Mouse (Mus musculus) neural tube, embryonic 11.5 days (tissue): ENCODE results near the gene Stk16. TPM values are rescaled to one million over a fixed set of nuclear protein-coding genes. Genes with fewer than 3 reads are reported as not detected.

Experiments used
- ATAC-seq: fragments of 200-750 bp; cut with Nextera tagmentation; 2 replicates; pipeline ENCODE4 v1.8.0; 2017; ENCODE audit warnings: moderate number of reproducible peaks, mild to moderate bottlenecking, moderate TSS enrichment, moderate library complexity; ENCODE audit not compliant: insufficient read depth, low FRiP score, low TSS enrichment
- DNase-seq: peaks from one replicate; pipeline ENCODE4 v3.0.0-alpha.2; 2015; ENCODE audit warnings: low spot score
- H3K27ac ChIP-seq: fragments of 300-500 bp; sonication (generic); 2 replicates; pipeline ENCODE4 v1.5.1; 2014; ENCODE audit warnings: low read depth, mild to moderate bottlenecking, low read length
- H3K27me3 ChIP-seq: fragments of 300-500 bp; sonication (generic); 2 replicates; pipeline ENCODE4 v1.6.1; 2014; ENCODE audit warnings: mild to moderate bottlenecking, low read length, mixed read lengths; ENCODE audit not compliant: control insufficient read depth, insufficient read depth
- H3K36me3 ChIP-seq: fragments of 300-500 bp; sonication (generic); 2 replicates; pipeline ENCODE4 v1.6.1; 2014; ENCODE audit warnings: mild to moderate bottlenecking, low read length, moderate library complexity, mixed read lengths; ENCODE audit not compliant: control insufficient read depth, insufficient read depth
- H3K4me1 ChIP-seq: fragments of 300-500 bp; sonication (generic); 2 replicates; pipeline ENCODE4 v1.6.1; 2014; ENCODE audit warnings: low read length, mixed read lengths; ENCODE audit not compliant: control insufficient read depth, insufficient read depth
- H3K4me2 ChIP-seq: fragments of 300-500 bp; sonication (generic); 2 replicates; pipeline ENCODE4 v1.6.1; 2014; ENCODE audit warnings: low read depth, mild to moderate bottlenecking, moderate library complexity
- H3K4me3 ChIP-seq: fragments of 300-500 bp; sonication (generic); 2 replicates; pipeline ENCODE4 v1.5.1; 2014; ENCODE audit warnings: low read depth, low read length
- H3K9ac ChIP-seq: fragments of 300-500 bp; sonication (generic); 2 replicates; pipeline ENCODE4 v1.6.1; 2014; ENCODE audit warnings: mild to moderate bottlenecking, low read length
- H3K9me3 ChIP-seq: fragments of 300-500 bp; sonication (generic); 2 replicates; pipeline ENCODE4 v1.6.1; 2016; ENCODE audit warnings: low read length; ENCODE audit not compliant: control insufficient read depth
- WGBS: fragments of 180-500 bp; shearing (Covaris S2); extraction: QIAGEN DNeasy Blood & Tissue Kit; methylation state at CpG from one replicate; pipeline ENCODE4 v1.1.7; 2014; 5-methylcytosine and 5-hydroxymethylcytosine counted together
- polyA plus RNA-seq: library from polyadenylated mRNA; unstranded; fragments of >200 nt; fragmentation: Nextera tagmentation; extraction: Ambion mirVana; gene quantifications from 2 replicates; pipeline ENCODE4 v1.2.1, GENCODE M21; 2014

The Stk16 gene
- polyA plus RNA-seq, 1 experiment from 2014 or later = 131 TPM

GRCm38 (mm10) chr1:75216797-75217585, 6.4 kb downstream of the Stk16 start:
- ATAC-seq (no peak), DNase-seq (no peak)
- Histone ChIP-seq H3K27me3 (peaks cover 43% of the 10 kb centered on the region), H3K4me1 (peaks cover 13% of the 10 kb centered on the region), H3K4me3 (no peak overlapping the region), H3K9ac (no peak overlapping the region), H3K36me3 (peaks cover 10% of the 10 kb centered on the region), H3K27ac (no peak overlapping the region), H3K9me3 (no peaks in the 10 kb centered on the region; the same call in 1 of the 2 replicates), H3K4me2 (no peak overlapping the region)
- WGBS = 82% methylated on average over 13 of the region's 13 CpGs

DNA sequence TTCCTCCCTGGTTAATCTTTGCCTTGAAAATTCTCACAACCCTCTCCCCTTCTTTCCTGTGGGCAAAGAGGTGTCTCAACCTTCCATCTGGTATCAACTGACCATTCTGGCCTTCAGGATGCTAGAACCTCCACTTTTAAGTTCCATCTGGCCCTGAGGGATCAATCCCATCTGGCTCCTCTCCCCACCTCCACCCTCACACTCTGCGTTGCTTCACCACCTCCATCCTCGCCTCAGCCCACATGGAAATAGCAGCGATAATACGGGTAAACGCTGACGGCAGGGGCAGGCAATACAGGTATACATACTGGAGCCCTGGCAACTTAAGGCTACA, 7.2 kb downstream of the Stk16 start:
- no peak for DNase-seq
- peaks cover 43% of the 10 kb centered on the region for H3K27me3 ChIP-seq
- WGBS = 4% methylated on average over 6 of the region's 6 CpGs

DNA sequence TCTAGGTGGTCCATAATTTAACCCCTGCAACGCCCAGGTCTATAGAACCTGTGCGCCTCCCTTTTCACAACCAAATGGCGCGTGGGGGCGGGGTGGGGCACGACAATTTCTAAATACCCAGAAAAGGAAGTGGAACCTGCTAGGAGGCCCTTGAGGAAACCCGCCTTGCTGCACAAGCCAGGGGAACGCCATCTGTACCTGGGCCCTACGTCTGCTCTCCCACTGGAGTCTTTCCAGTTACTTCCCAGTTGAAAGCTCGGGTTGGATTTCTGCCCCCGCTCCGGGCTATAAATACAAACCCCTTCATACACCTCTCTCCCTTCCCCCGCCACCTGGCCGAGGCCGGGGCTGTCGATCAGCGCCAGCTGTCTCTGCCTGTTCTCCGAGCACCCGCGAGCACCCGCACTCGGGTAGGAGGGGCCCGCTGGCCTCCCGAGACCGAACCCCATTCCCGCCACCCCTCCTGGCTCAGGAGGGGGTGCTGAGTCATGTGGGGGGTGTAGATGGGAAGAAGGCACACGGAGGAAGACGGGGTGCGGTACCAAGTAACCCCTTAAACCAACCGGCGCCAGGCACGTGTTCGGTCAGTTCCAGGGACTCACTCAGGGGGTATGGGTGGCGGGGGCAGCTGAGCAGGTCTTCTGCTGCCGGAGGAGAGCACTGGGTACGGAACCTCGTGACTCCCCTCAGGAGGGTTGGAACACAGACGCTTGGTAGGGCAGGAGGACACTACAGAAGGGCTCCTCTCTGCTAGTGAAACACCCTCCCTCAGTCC, 7.8 kb downstream of the Stk16 start:
- peak; percentile 36; the same call in 1 of the 2 replicates for ATAC-seq
- WGBS = 1% methylated on average over 38 of the region's 38 CpGs

More for the DNA sequence above, 7.2 kb downstream of the Stk16 start:
- Histone ChIP-seq H3K4me1 (peaks cover 13% of the 10 kb centered on the region), H3K9me3 (no peaks in the 10 kb centered on the region; the same call in 1 of the 2 replicates), H3K4me2 (peak overlapping the region; percentile 20; the same call in 1 of the 2 replicates), H3K36me3 (peaks cover 8% of the 10 kb centered on the region), H3K27ac (no peak overlapping the region), H3K9ac (no peak overlapping the region), H3K4me3 (no peak overlapping the region)
- ATAC-seq = no peak

DNA sequence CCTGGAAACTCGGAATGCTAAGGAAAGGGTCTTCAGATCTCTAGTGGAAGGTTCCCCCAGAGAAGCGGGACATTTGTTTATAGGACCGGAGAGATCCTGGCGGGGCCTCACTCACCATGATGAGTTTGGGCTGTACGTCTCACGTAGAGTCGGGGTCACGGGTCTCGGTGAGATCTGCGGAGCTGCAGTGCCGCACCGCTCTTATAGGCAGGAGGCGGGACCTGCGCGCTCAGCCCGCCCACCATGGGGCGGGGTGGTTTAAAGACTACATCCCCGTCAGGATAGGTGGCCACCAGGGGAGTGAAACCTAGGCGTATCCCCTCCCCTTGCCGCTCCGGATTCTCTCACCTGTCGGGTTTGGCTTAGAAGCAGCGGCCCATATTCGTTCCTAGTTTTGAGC, 8.4 kb downstream of the Stk16 start:
- H3K4me3 ChIP-seq = peak overlapping the region; percentile 49
- peaks cover 4% of the 10 kb centered on the region for H3K36me3 ChIP-seq
- peaks cover 13% of the 10 kb centered on the region for H3K4me1 ChIP-seq
- peaks cover 46% of the 10 kb centered on the region for H3K27me3 ChIP-seq
- ATAC-seq (0 out of 2 replicates have a peak, but pooled peaks have one; percentile 76), DNase-seq (peak; percentile 78)
- H3K9me3 ChIP-seq = no peaks in the 10 kb centered on the region; the same call in 1 of the 2 replicates
- H3K27ac ChIP-seq = no peak overlapping the region
- H3K4me2 ChIP-seq = peak overlapping the region; percentile 92
- H3K9ac ChIP-seq = peak overlapping the region; percentile 36; the same call in 1 of the 2 replicates
- 0% methylated on average over 24 of the region's 24 CpGs for WGBS

More for the DNA sequence above, 7.8 kb downstream of the Stk16 start:
- H3K4me1 ChIP-seq = peaks cover 13% of the 10 kb centered on the region
- no peaks in the 10 kb centered on the region; the same call in 1 of the 2 replicates for H3K9me3 ChIP-seq
- H3K27me3 ChIP-seq = peaks cover 43% of the 10 kb centered on the region
- H3K4me3 ChIP-seq = peak overlapping the region; percentile 49
- peaks cover 5% of the 10 kb centered on the region for H3K36me3 ChIP-seq
- H3K27ac ChIP-seq = no peak overlapping the region
- no peak for DNase-seq
- peak overlapping the region; percentile 92 for H3K4me2 ChIP-seq
- peak overlapping the region; percentile 36; the same call in 1 of the 2 replicates for H3K9ac ChIP-seq

GRCm38 (mm10) chr1:75219531-75219930, 8.9 kb downstream of the Stk16 start, which contains the start of gene Tuba4a:
TSS of gene Tuba4a (minus strand) at chr1:75219865.
- 0 out of 2 replicates have a peak, but pooled peaks have one; percentile 41 for ATAC-seq
- under 1% methylated on average over 34 of the region's 34 CpGs for WGBS
- Histone ChIP-seq H3K4me1 (peaks cover 13% of the 10 kb centered on the region), H3K4me3 (peak within 1 kb of the TSS; percentile 49), H3K4me2 (peak within 1 kb of the TSS; percentile 92), H3K27me3 (peaks cover 46% of the 10 kb centered on the region), H3K36me3 (no peaks in the 10 kb centered on the region; the same call in 1 of the 2 replicates), H3K9me3 (no peaks in the 10 kb centered on the region; the same call in 1 of the 2 replicates), H3K27ac (no peak within 1 kb of the TSS), H3K9ac (peak within 1 kb of the TSS; percentile 36; the same call in 1 of the 2 replicates)
- DNase-seq = peak; percentile 37

GRCm38 (mm10) chr1:75221538-75221937, 10.9 kb downstream of the Stk16 start:
- Histone ChIP-seq H3K9ac (no peak overlapping the region), H3K36me3 (no peaks in the 10 kb centered on the region), H3K27ac (no peak overlapping the region), H3K4me1 (peaks cover 13% of the 10 kb centered on the region), H3K27me3 (peaks cover 46% of the 10 kb centered on the region), H3K4me3 (no peak overlapping the region), H3K4me2 (no peak overlapping the region), H3K9me3 (no peaks in the 10 kb centered on the region; the same call in 1 of the 2 replicates)
- no peak for ATAC-seq
- DNase-seq = no peak
- WGBS = 83% methylated on average over 3 of the region's 3 CpGs

- no peaks in the 10 kb centered on the region; the same call in 1 of the 2 replicates for H3K9me3 ChIP-seq
- no peak overlapping the region for H3K9ac ChIP-seq
- H3K4me2 ChIP-seq = no peak overlapping the region
- ATAC-seq (no peak), DNase-seq (no peak)
- H3K36me3 ChIP-seq = no peaks in the 10 kb centered on the region
- H3K4me1 ChIP-seq = peaks cover 13% of the 10 kb centered on the region
- no peak overlapping the region for H3K27ac ChIP-seq
- H3K27me3 ChIP-seq = peaks cover 37% of the 10 kb centered on the region
- WGBS = 82% methylated on average over 6 of the region's 6 CpGs
- no peak overlapping the region for H3K4me3 ChIP-seq
Measured at GRCm38 (mm10) chr1:75222926-75223325, 12.3 kb downstream of the Stk16 start.

DNA sequence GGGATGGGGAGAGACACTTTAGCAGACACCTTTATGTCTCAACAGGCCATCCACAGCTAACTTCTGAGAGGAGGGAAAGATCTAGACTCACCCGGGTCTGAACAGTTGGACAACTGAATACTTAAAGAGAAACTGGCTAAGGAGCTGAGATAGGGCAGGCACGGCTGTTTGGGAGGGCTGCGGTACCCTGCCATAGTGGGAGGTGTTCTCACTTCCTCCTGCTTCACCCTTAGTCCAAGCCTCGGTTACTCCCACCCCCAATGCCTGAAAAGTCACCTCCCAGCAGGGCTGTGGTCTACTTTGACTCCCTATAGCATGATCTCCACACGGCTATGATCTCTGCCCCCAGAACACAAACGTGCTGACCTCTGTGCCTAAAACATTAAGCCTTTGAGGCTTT, 12.9 kb downstream of the Stk16 start:
- Histone ChIP-seq H3K36me3 (no peaks in the 10 kb centered on the region), H3K27ac (no peak overlapping the region), H3K4me2 (no peak overlapping the region), H3K9ac (no peak overlapping the region), H3K4me1 (peaks cover 12% of the 10 kb centered on the region), H3K27me3 (peaks cover 32% of the 10 kb centered on the region), H3K9me3 (no peaks in the 10 kb centered on the region; the same call in 1 of the 2 replicates), H3K4me3 (no peak overlapping the region)
- DNase-seq = no peak
- no peak for ATAC-seq
- WGBS = 74% methylated on average over 6 of the region's 6 CpGs
